Mouse (Mus musculus): ENCODE data around the gene Ulk1. TPM values are rescaled to one million over a fixed set of nuclear protein-coding genes. Genes with fewer than 3 reads are reported as not detected.

The Ulk1 gene
- 70.7 and 75.9 TPM in 2 replicates for total RNA-seq (2014; fragmentation: Nextera tagmentation)
- 12.9 and 19.0 TPM in 2 replicates for total RNA-seq (2017)
- polyA plus RNA-seq (2012), result 233 and 256 TPM in 2 replicates

- peak within 1 kb of the TSS; percentile 96 for H3K4me3 ChIP-seq (ENCODE audit: low read depth, low read length)
- H3K4me1 ChIP-seq (ENCODE audit: insufficient read depth, low read depth, low read length), result peaks cover 61% of the 10 kb centered on the region
- no peak for TF ChIP-seq GATA2 (IDR thresholded peaks at IDR 0.05; ENCODE audit: borderline replicate concordance, low read depth, low read length)
- TF ChIP-seq TAL1 (conservative IDR thresholded peaks at IDR 0.05; ENCODE audit: low read depth, low read length), result no peak
- TF ChIP-seq GATA1 (IDR thresholded peaks at IDR 0.05; ENCODE audit: borderline replicate concordance, low read length), result no peak
- TF ChIP-seq POLR2AphosphoS5 (IDR thresholded peaks at IDR 0.05; ENCODE audit: insufficient replicate concordance, low read depth, low read length), result no peak
- TF ChIP-seq CTCF (IDR thresholded peaks at IDR 0.05; ENCODE audit: low read depth, low read length), result no peak
- ATAC-seq (ENCODE audit: extremely low read depth, insufficient number of reproducible peaks, low FRiP score, poor library complexity, severe bottlenecking) (peak; percentile 96), DNase-seq (ENCODE audit: low spot score) (peak; percentile 95)
- H3K36me3 ChIP-seq (replicated peaks), result peaks cover 32% of the 10 kb centered on the region
- H3K9me3 ChIP-seq (replicated peaks), result no peaks in the 10 kb centered on the region
- no peaks in the 10 kb centered on the region for H3K27me3 ChIP-seq (ENCODE audit: insufficient read depth, low read length)
Observed at GRCm38 (mm10) chr5:110809667-110810325, at the start of gene Ulk1. Gene Ulk1 (minus strand): TSS chr5:110810097.

- peaks cover 97% of the 10 kb centered on the region for H3K36me3 ChIP-seq (replicated peaks)
- no peak for ATAC-seq (ENCODE audit: extremely low read depth, insufficient number of reproducible peaks, low FRiP score, poor library complexity, severe bottlenecking)
Observed at GRCm38 (mm10) chr5:110859013-110859650, 49.2 kb upstream of the Ulk1 start.

GRCm38 (mm10) chr5:110857091-110857490, 47.2 kb upstream of the Ulk1 start:
- no peak for DNase-seq (ENCODE audit: low spot score)
- Histone ChIP-seq H3K36me3 (replicated peaks) (peaks cover 97% of the 10 kb centered on the region), H3K9me3 (replicated peaks) (no peaks in the 10 kb centered on the region), H3K4me1 (ENCODE audit: insufficient read depth, low read depth, low read length) (peaks cover 5% of the 10 kb centered on the region; the same call in 1 of the 2 replicates), H3K4me3 (ENCODE audit: low read depth, low read length) (no peak overlapping the region), H3K27me3 (ENCODE audit: insufficient read depth, low read length) (no peaks in the 10 kb centered on the region)
- no peak for ATAC-seq (ENCODE audit: extremely low read depth, insufficient number of reproducible peaks, low FRiP score, poor library complexity, severe bottlenecking)
- TF ChIP-seq GATA2 (IDR thresholded peaks at IDR 0.05; ENCODE audit: borderline replicate concordance, low read depth, low read length), result no peak
- no peak for TF ChIP-seq TAL1 (conservative IDR thresholded peaks at IDR 0.05; ENCODE audit: low read depth, low read length)
- TF ChIP-seq POLR2AphosphoS5 (IDR thresholded peaks at IDR 0.05; ENCODE audit: insufficient replicate concordance, low read depth, low read length), result no peak
- no peak for TF ChIP-seq CTCF (IDR thresholded peaks at IDR 0.05; ENCODE audit: low read depth, low read length)
- no peak for TF ChIP-seq GATA1 (IDR thresholded peaks at IDR 0.05; ENCODE audit: borderline replicate concordance, low read length)

More at GRCm38 (mm10) chr5:110859013-110859650, 49.2 kb upstream of the Ulk1 start:
- H3K4me1 ChIP-seq (ENCODE audit: insufficient read depth, low read depth, low read length), result no peaks in the 10 kb centered on the region
- DNase-seq (ENCODE audit: low spot score), result no peak
- TF ChIP-seq GATA1 (IDR thresholded peaks at IDR 0.05; ENCODE audit: borderline replicate concordance, low read length) (no peak), POLR2AphosphoS5 (IDR thresholded peaks at IDR 0.05; ENCODE audit: insufficient replicate concordance, low read depth, low read length) (no peak), TAL1 (conservative IDR thresholded peaks at IDR 0.05; ENCODE audit: low read depth, low read length) (no peak), CTCF (IDR thresholded peaks at IDR 0.05; ENCODE audit: low read depth, low read length) (no peak)
- H3K9me3 ChIP-seq (replicated peaks), result no peaks in the 10 kb centered on the region
- no peak overlapping the region for H3K4me3 ChIP-seq (ENCODE audit: low read depth, low read length)
- no peaks in the 10 kb centered on the region for H3K27me3 ChIP-seq (ENCODE audit: insufficient read depth, low read length)

GRCm38 (mm10) chr5:110852990-110853389, 43.1 kb upstream of the Ulk1 start:
- Histone ChIP-seq H3K4me1 (ENCODE audit: insufficient read depth, low read depth, low read length) (peaks cover 23% of the 10 kb centered on the region), H3K27me3 (ENCODE audit: insufficient read depth, low read length) (no peaks in the 10 kb centered on the region), H3K36me3 (replicated peaks) (peaks cover 96% of the 10 kb centered on the region), H3K4me3 (ENCODE audit: low read depth, low read length) (no peak overlapping the region), H3K9me3 (replicated peaks) (no peaks in the 10 kb centered on the region)
- DNase-seq (ENCODE audit: low spot score) (no peak), ATAC-seq (ENCODE audit: extremely low read depth, insufficient number of reproducible peaks, low FRiP score, poor library complexity, severe bottlenecking) (no peak)
- no peak for TF ChIP-seq GATA2 (IDR thresholded peaks at IDR 0.05; ENCODE audit: borderline replicate concordance, low read depth, low read length)
- no peak for TF ChIP-seq POLR2AphosphoS5 (IDR thresholded peaks at IDR 0.05; ENCODE audit: insufficient replicate concordance, low read depth, low read length)
- TF ChIP-seq CTCF (IDR thresholded peaks at IDR 0.05; ENCODE audit: low read depth, low read length), result no peak
- TF ChIP-seq GATA1 (IDR thresholded peaks at IDR 0.05; ENCODE audit: borderline replicate concordance, low read length), result no peak
- TF ChIP-seq TAL1 (conservative IDR thresholded peaks at IDR 0.05; ENCODE audit: low read depth, low read length), result no peak

GRCm38 (mm10) chr5:110841046-110841862, 31.4 kb upstream of the Ulk1 start:
- Histone ChIP-seq H3K9me3 (replicated peaks) (no peaks in the 10 kb centered on the region), H3K4me3 (ENCODE audit: low read depth, low read length) (peak overlapping the region; percentile 95), H3K4me1 (ENCODE audit: insufficient read depth, low read depth, low read length) (peaks cover 30% of the 10 kb centered on the region), H3K27me3 (ENCODE audit: insufficient read depth, low read length) (no peaks in the 10 kb centered on the region), H3K36me3 (replicated peaks) (peaks cover 26% of the 10 kb centered on the region)
- TF ChIP-seq GATA1 (IDR thresholded peaks at IDR 0.05; ENCODE audit: borderline replicate concordance, low read length) (no peak), POLR2AphosphoS5 (IDR thresholded peaks at IDR 0.05; ENCODE audit: insufficient replicate concordance, low read depth, low read length) (no peak), TAL1 (conservative IDR thresholded peaks at IDR 0.05; ENCODE audit: low read depth, low read length) (no peak), GATA2 (IDR thresholded peaks at IDR 0.05; ENCODE audit: borderline replicate concordance, low read depth, low read length) (no peak), CTCF (IDR thresholded peaks at IDR 0.05; ENCODE audit: low read depth, low read length) (no peak)
- peak; percentile 7 for DNase-seq (ENCODE audit: low spot score)
- ATAC-seq (ENCODE audit: extremely low read depth, insufficient number of reproducible peaks, low FRiP score, poor library complexity, severe bottlenecking), result no peak

Data from G1E (cell line).